Mouse (Mus musculus): ENCODE data around the gene Atp8b5. TPM values are rescaled to one million over a fixed set of nuclear protein-coding genes. Genes with fewer than 3 reads are reported as not detected.

Atp8b5 gene
- polyA plus RNA-seq, 1 experiment = not detected

DNA sequence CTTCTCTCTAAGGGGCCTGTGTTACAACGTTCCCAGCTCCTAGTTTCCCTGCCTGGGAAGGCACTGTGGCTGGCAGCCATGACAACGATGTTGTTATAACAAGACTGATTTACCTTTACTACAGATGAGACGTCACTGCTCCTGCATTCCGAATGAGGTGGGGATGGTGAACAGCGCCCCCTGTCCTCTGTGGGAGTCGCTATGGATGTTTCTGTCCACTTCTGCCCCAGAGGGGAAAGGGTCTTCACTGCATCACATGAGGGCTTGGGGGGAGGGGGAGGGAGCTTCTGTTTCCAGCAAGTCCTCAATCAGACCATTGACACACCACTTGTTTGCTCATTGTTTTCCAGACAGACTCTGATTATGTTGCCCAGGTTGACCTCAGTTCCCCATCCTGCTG, 27.0 kb downstream of the Atp8b5 start:
- no peak overlapping the region for H3K27ac ChIP-seq (ENCODE audit: insufficient read depth, low read depth, low read length)
- TF ChIP-seq POLR2A (IDR thresholded peaks at IDR 0.05; ENCODE audit: borderline replicate concordance, low read depth, low read length) (no peak), CTCF (IDR thresholded peaks at IDR 0.05; ENCODE audit: low read depth, low read length) (peak; percentile 28; the same call in 1 of the 2 replicates)
- H3K4me3 ChIP-seq (ENCODE audit: insufficient read depth, low read length) = no peak overlapping the region
- no peaks in the 10 kb centered on the region for H3K4me1 ChIP-seq (ENCODE audit: control insufficient read depth, insufficient read depth, low read length)

DNA sequence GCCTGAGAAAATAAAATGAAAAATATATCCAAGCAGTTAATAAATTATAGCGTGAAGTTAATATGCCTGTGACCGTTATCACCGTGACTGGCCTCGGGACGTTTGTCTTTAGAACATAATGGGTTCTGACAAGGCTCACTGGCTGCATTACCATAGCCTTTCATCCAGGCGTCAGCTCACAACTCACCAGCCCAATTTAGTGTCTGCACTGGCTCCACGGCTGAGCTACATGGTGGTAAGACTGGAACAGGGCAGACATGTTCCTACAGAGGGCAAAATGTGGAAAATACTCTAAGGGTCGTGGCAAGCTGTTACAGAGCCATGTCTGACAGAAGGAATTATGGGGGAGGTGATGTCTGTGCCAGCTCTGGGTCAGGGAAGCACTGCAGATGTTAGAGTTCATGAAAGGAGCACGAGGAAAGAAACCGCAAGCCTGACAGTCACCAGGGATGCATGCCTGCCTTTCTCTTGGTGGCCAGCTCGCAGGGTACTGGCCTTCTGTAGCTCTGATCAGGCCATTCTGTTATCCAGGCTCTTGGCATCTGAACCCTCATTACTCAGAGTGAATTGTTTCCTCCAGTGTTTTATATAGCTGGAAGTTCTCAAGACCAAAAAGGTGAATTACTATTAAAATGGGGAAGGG, 42.9 kb downstream of the Atp8b5 start:
- Histone ChIP-seq H3K4me3 (ENCODE audit: insufficient read depth, low read length) (no peak overlapping the region), H3K27ac (ENCODE audit: insufficient read depth, low read depth, low read length) (no peak overlapping the region), H3K4me1 (ENCODE audit: control insufficient read depth, insufficient read depth, low read length) (no peaks in the 10 kb centered on the region)
- no peak for TF ChIP-seq CTCF (IDR thresholded peaks at IDR 0.05; ENCODE audit: low read depth, low read length)

- H3K27ac ChIP-seq (ENCODE audit: insufficient read depth, low read depth, low read length) = no peak overlapping the region
- H3K4me1 ChIP-seq (ENCODE audit: control insufficient read depth, insufficient read depth, low read length) = no peaks in the 10 kb centered on the region
- no peak for TF ChIP-seq POLR2A (IDR thresholded peaks at IDR 0.05; ENCODE audit: borderline replicate concordance, low read depth, low read length)
- no peak for TF ChIP-seq CTCF (IDR thresholded peaks at IDR 0.05; ENCODE audit: low read depth, low read length)
- no peak overlapping the region for H3K4me3 ChIP-seq (ENCODE audit: insufficient read depth, low read length)
These were observed 54.6 kb downstream of the Atp8b5 start for GRCm38 (mm10) chr4:43321536-43321935.

GRCm38 (mm10) chr4:43322336-43322735, 55.4 kb downstream of the Atp8b5 start:
- Histone ChIP-seq H3K4me3 (ENCODE audit: insufficient read depth, low read length) (no peak overlapping the region), H3K27ac (ENCODE audit: insufficient read depth, low read depth, low read length) (no peak overlapping the region), H3K4me1 (ENCODE audit: control insufficient read depth, insufficient read depth, low read length) (no peaks in the 10 kb centered on the region)
- no peak for TF ChIP-seq POLR2A (IDR thresholded peaks at IDR 0.05; ENCODE audit: borderline replicate concordance, low read depth, low read length)
- TF ChIP-seq CTCF (IDR thresholded peaks at IDR 0.05; ENCODE audit: low read depth, low read length) = no peak

DNA sequence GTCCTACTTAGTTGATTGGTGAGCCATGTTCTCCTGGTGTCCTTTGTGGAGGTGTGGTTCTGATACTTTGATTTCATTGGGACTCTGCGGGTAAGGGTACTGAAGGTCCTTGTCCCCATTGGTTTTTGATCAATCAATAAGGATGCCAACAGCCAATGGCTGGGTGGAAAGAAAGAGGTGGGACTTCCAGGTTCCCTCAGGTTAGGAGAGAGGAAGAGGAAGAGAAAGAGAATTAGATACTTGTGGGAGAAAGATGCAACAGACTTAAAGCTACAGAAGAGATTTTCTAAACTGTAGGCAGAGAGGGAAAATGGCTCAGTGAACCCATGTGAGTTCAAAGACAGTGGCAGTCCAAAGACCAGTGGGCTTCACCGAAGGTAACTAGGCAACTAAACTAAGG, 60.2 kb downstream of the Atp8b5 start:
- Histone ChIP-seq H3K27ac (ENCODE audit: insufficient read depth, low read depth, low read length) (no peak overlapping the region), H3K4me1 (ENCODE audit: control insufficient read depth, insufficient read depth, low read length) (no peaks in the 10 kb centered on the region), H3K4me3 (ENCODE audit: insufficient read depth, low read length) (no peak overlapping the region)
- TF ChIP-seq CTCF (IDR thresholded peaks at IDR 0.05; ENCODE audit: low read depth, low read length) (no peak), POLR2A (IDR thresholded peaks at IDR 0.05; ENCODE audit: borderline replicate concordance, low read depth, low read length) (no peak)

- no peak for TF ChIP-seq CTCF (IDR thresholded peaks at IDR 0.05; ENCODE audit: low read depth, low read length)
- TF ChIP-seq POLR2A (IDR thresholded peaks at IDR 0.05; ENCODE audit: borderline replicate concordance, low read depth, low read length) = no peak
- Histone ChIP-seq H3K4me1 (ENCODE audit: control insufficient read depth, insufficient read depth, low read length) (no peaks in the 10 kb centered on the region), H3K27ac (ENCODE audit: insufficient read depth, low read depth, low read length) (no peak overlapping the region), H3K4me3 (ENCODE audit: insufficient read depth, low read length) (no peak overlapping the region)
These were observed 67.8 kb downstream of the Atp8b5 start for GRCm38 (mm10) chr4:43334771-43335170.

DNA sequence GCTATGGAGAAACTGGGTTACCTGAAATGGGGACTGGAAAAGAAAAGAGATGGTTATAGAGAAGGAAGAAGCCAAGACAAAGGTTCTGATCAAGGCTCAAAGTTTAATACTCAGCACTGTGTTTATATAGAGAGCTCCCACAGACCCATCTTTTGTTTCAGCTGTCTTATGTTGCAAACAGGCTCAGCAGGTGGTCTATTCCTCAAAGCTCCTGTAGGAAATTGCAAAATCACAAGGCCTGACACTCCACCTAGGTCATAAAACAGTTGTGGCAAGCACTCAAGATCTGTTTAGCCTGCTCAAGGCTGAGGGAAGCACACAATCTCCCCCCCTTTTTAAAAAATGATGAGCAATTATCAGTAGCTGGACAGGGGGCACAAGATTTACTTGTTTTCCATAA, 69.2 kb downstream of the Atp8b5 start:
- Histone ChIP-seq H3K27ac (ENCODE audit: insufficient read depth, low read depth, low read length) (no peak overlapping the region), H3K4me3 (ENCODE audit: insufficient read depth, low read length) (no peak overlapping the region), H3K4me1 (ENCODE audit: control insufficient read depth, insufficient read depth, low read length) (no peaks in the 10 kb centered on the region)
- TF ChIP-seq POLR2A (IDR thresholded peaks at IDR 0.05; ENCODE audit: borderline replicate concordance, low read depth, low read length) = no peak
- no peak for TF ChIP-seq CTCF (IDR thresholded peaks at IDR 0.05; ENCODE audit: low read depth, low read length)

- H3K4me3 ChIP-seq (ENCODE audit: insufficient read depth, low read length) = no peak overlapping the region
- no peaks in the 10 kb centered on the region for H3K4me1 ChIP-seq (ENCODE audit: control insufficient read depth, insufficient read depth, low read length)
- no peak for TF ChIP-seq CTCF (IDR thresholded peaks at IDR 0.05; ENCODE audit: low read depth, low read length)
- TF ChIP-seq POLR2A (IDR thresholded peaks at IDR 0.05; ENCODE audit: borderline replicate concordance, low read depth, low read length) = no peak
- H3K27ac ChIP-seq (ENCODE audit: insufficient read depth, low read depth, low read length) = no peak overlapping the region
These were observed 73.3 kb downstream of the Atp8b5 start for GRCm38 (mm10) chr4:43340096-43340804.

DNA sequence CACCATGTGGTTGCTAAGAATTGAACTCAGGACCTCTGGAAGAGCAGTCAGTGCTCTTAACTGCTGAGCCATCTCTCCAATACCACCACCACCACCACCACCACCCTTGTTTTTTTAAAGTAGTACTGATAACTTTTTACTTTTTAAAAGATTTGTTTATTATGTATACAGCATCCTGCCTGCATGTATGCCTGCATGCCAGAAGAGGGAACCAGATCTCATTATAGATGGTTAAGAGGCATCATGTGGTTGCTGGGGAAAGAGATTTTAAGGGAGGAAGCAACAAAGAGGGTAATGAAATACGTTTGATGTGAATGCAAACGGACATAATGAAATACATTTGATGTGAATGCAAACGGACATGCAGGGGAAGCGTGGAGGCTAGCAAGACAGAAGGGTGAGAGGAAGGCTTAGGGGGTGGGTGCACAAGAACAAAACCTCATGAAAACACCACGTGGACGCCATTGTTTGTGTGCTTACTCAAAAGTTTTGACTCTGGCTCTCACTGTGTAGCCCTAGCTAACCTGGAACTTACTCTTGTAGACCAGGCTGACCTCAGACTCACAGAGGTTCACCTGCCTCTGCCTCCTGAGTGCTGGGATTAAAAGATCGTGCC, 74.4 kb downstream of the Atp8b5 start:
- no peaks in the 10 kb centered on the region for H3K4me1 ChIP-seq (ENCODE audit: control insufficient read depth, insufficient read depth, low read length)
- no peak overlapping the region for H3K4me3 ChIP-seq (ENCODE audit: insufficient read depth, low read length)
- TF ChIP-seq POLR2A (IDR thresholded peaks at IDR 0.05; ENCODE audit: borderline replicate concordance, low read depth, low read length) (no peak), CTCF (IDR thresholded peaks at IDR 0.05; ENCODE audit: low read depth, low read length) (no peak)
- H3K27ac ChIP-seq (ENCODE audit: insufficient read depth, low read depth, low read length) = no peak overlapping the region

GRCm38 (mm10) chr4:43342443-43342842, 75.5 kb downstream of the Atp8b5 start:
- no peak for TF ChIP-seq POLR2A (IDR thresholded peaks at IDR 0.05; ENCODE audit: borderline replicate concordance, low read depth, low read length)
- no peak for TF ChIP-seq CTCF (IDR thresholded peaks at IDR 0.05; ENCODE audit: low read depth, low read length)
- no peak overlapping the region for H3K4me3 ChIP-seq (ENCODE audit: insufficient read depth, low read length)
- no peaks in the 10 kb centered on the region for H3K4me1 ChIP-seq (ENCODE audit: control insufficient read depth, insufficient read depth, low read length)
- no peak overlapping the region for H3K27ac ChIP-seq (ENCODE audit: insufficient read depth, low read depth, low read length)
